Mouse (Mus musculus) heart, embryonic 11.5 days (tissue): ENCODE data around the gene Prcp. TPM values are rescaled to one million over a fixed set of nuclear protein-coding genes. Genes with fewer than 3 reads are reported as not detected.

Experiments
- ATAC-seq: fragments of 200-750 bp; cut with Nextera tagmentation; replicated peaks from 2 replicates; pipeline ENCODE4 v1.8.0; 2017; ENCODE audit warnings: moderate library complexity; ENCODE audit not compliant: insufficient number of reproducible peaks, low FRiP score, low TSS enrichment
- H3K27ac ChIP-seq: fragments of 300-500 bp; sonication (generic); 2 replicates; pipeline ENCODE4 v1.5.1; 2014; ENCODE audit warnings: mild to moderate bottlenecking, low read depth, low read length
- H3K27me3 ChIP-seq: fragments of 300-500 bp; sonication (generic); 2 replicates; pipeline ENCODE4 v1.6.1; 2014; ENCODE audit warnings: mild to moderate bottlenecking, low read length, mixed read lengths; ENCODE audit not compliant: control insufficient read depth, insufficient read depth
- H3K36me3 ChIP-seq: fragments of 300-500 bp; sonication (generic); 2 replicates; pipeline ENCODE4 v1.6.1; 2014; ENCODE audit warnings: mild to moderate bottlenecking, low read length, moderate library complexity, mixed read lengths; ENCODE audit not compliant: control insufficient read depth, insufficient read depth
- H3K4me1 ChIP-seq: fragments of 300-500 bp; sonication (generic); 2 replicates; pipeline ENCODE4 v1.6.1; 2014; ENCODE audit warnings: low read length; ENCODE audit not compliant: control insufficient read depth, insufficient read depth
- H3K4me2 ChIP-seq: fragments of 300-500 bp; sonication (generic); 2 replicates; pipeline ENCODE4 v1.6.1; 2014; ENCODE audit warnings: mild to moderate bottlenecking, moderate library complexity
- H3K4me3 ChIP-seq: fragments of 300-500 bp; sonication (generic); 2 replicates; pipeline ENCODE4 v1.5.1; 2014; ENCODE audit warnings: low read depth, low read length
- H3K9ac ChIP-seq: fragments of 300-500 bp; sonication (generic); 2 replicates; pipeline ENCODE4 v1.6.1; 2014; ENCODE audit warnings: mild to moderate bottlenecking, low read depth, low read length, moderate library complexity
- H3K9me3 ChIP-seq: fragments of 300-500 bp; sonication (generic); replicated peaks from 2 replicates; pipeline ENCODE4 v1.6.1; 2016; ENCODE audit warnings: low read length; ENCODE audit not compliant: control insufficient read depth
- WGBS: fragments of 180-500 bp; shearing (Covaris S2); extraction: QIAGEN DNeasy Blood & Tissue Kit; methylation state at CpG from one replicate; pipeline ENCODE4 v1.1.7; 2014; ENCODE audit not compliant: insufficient replicate concordance; 5-methylcytosine and 5-hydroxymethylcytosine counted together
- polyA plus RNA-seq: library from polyadenylated mRNA; unstranded; fragments of >200 nt; fragmentation: Nextera tagmentation; extraction: Ambion mirVana; gene quantifications from 2 replicates; pipeline ENCODE4 v1.2.1, GENCODE M21; 2014

The Prcp gene
- 17.5 and 18.2 TPM in 2 replicates for polyA plus RNA-seq

GRCm38 (mm10) chr7:92874116-92874675 is at the start of gene Prcp, which contains the start of gene Ddias:
Gene Prcp, plus strand, starts transcription at chr7:92874470.
Gene Ddias, minus strand, starts transcription at chr7:92874247.
- Histone ChIP-seq H3K4me1 (peaks cover 4% of the 10 kb centered on the region; the same call in 1 of the 2 replicates), H3K27me3 (no peaks in the 10 kb centered on the region), H3K9ac (peak within 1 kb of the TSS; percentile 91), H3K27ac (peak within 1 kb of the TSS; percentile 98), H3K9me3 (no peaks in the 10 kb centered on the region), H3K4me2 (peak within 1 kb of the TSS; percentile 77), H3K4me3 (peak within 1 kb of the TSS; percentile 60), H3K36me3 (no peaks in the 10 kb centered on the region)
- WGBS, result under 1% methylated on average over 49 of the region's 53 CpGs
- ATAC-seq, result peak; percentile 86

GRCm38 (mm10) chr7:92826248-92826647 is 48.0 kb upstream of the Prcp start:
- 85% methylated on average over 3 of the region's 3 CpGs for WGBS
- Histone ChIP-seq H3K36me3 (no peaks in the 10 kb centered on the region), H3K27me3 (no peaks in the 10 kb centered on the region), H3K4me1 (no peaks in the 10 kb centered on the region), H3K9ac (no peak overlapping the region), H3K9me3 (no peaks in the 10 kb centered on the region), H3K4me3 (no peak overlapping the region), H3K4me2 (no peak overlapping the region), H3K27ac (no peak overlapping the region)
- no peak for ATAC-seq

DNA sequence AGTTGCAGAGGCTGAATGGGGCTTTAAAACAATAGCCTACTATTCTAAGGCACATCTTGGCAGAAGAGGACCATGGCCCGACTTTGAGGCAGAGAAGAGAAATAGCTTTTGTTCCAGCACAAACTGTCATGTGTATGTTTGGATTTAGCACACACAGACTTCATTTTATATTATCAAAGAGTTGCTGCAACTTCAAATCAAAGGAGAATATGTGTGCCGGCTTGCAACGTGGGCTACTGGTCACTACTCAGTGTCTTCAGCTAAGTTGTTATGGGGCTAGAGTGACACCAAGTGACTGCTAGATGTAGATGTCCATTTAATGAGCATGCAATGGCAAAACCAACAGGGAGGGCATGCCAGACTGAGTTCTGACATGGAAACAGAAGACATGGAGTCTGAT is 46.3 kb upstream of the Prcp start:
- no peak overlapping the region for H3K4me2 ChIP-seq
- H3K36me3 ChIP-seq, result no peaks in the 10 kb centered on the region
- 57% methylated on average over 3 of the region's 3 CpGs for WGBS
- H3K9me3 ChIP-seq, result no peaks in the 10 kb centered on the region
- ATAC-seq, result no peak
- no peak overlapping the region for H3K9ac ChIP-seq
- no peak overlapping the region for H3K27ac ChIP-seq
- H3K4me3 ChIP-seq, result no peak overlapping the region
- no peaks in the 10 kb centered on the region for H3K4me1 ChIP-seq
- H3K27me3 ChIP-seq, result no peaks in the 10 kb centered on the region

DNA sequence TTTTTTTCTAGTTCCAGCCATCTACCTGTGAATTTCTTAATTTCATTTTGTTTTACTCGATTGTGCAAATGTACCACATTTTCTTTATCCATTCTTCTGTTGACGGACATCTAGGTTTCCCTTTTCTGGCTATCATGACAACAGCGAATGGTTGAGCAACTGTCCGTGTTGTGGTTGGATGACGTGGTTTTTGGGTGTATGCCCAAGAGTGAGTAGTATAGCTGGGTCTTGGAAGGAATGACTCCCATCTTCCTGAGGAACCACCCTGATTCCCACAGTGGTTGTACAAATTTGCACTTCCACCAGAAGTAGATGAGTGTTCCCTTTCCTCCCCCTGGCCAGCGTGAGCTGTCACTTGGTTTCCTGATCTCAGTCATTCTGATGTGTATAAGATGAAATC is 41.9 kb upstream of the Prcp start:
- no peak overlapping the region for H3K27ac ChIP-seq
- 79% methylated on average over 6 of the region's 6 CpGs for WGBS
- H3K4me1 ChIP-seq, result no peaks in the 10 kb centered on the region
- no peaks in the 10 kb centered on the region for H3K36me3 ChIP-seq
- no peak overlapping the region for H3K4me2 ChIP-seq
- H3K9me3 ChIP-seq, result no peaks in the 10 kb centered on the region
- H3K27me3 ChIP-seq, result no peaks in the 10 kb centered on the region
- H3K4me3 ChIP-seq, result no peak overlapping the region
- no peak for ATAC-seq
- no peak overlapping the region for H3K9ac ChIP-seq

DNA sequence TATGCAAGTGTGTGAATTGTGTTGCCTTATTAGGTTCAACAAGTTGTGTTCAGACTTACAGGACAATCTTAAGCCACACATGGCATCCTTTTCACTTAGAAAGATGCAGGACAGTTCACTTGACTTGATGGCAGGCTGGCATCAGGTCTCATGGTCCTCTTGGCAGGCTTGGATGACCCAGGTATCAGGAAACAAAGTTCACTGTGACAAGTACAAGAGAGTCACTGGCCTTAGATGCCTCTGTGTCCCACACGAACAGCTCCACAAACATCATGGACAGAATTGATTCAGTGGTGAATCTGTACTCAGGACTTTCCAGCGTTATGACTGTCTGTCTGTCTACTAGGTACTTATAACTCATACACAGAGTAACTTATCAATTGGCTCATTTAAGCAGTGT is 39.9 kb upstream of the Prcp start:
- WGBS, result 82% methylated on average over 2 of the region's 2 CpGs
- Histone ChIP-seq H3K4me2 (no peak overlapping the region), H3K4me1 (no peaks in the 10 kb centered on the region), H3K4me3 (no peak overlapping the region), H3K9me3 (no peaks in the 10 kb centered on the region), H3K27ac (no peak overlapping the region), H3K36me3 (no peaks in the 10 kb centered on the region), H3K9ac (no peak overlapping the region), H3K27me3 (no peaks in the 10 kb centered on the region)
- ATAC-seq, result no peak

GRCm38 (mm10) chr7:92836447-92836846 is 37.8 kb upstream of the Prcp start:
- H3K9ac ChIP-seq, result no peak overlapping the region
- no peak overlapping the region for H3K4me3 ChIP-seq
- 75% methylated on average over 3 of the region's 3 CpGs for WGBS
- no peaks in the 10 kb centered on the region for H3K36me3 ChIP-seq
- no peak for ATAC-seq
- H3K4me2 ChIP-seq, result no peak overlapping the region
- H3K27me3 ChIP-seq, result no peaks in the 10 kb centered on the region
- no peak overlapping the region for H3K27ac ChIP-seq
- H3K4me1 ChIP-seq, result no peaks in the 10 kb centered on the region
- H3K9me3 ChIP-seq, result no peaks in the 10 kb centered on the region

- H3K36me3 ChIP-seq, result no peaks in the 10 kb centered on the region
- WGBS, result 78% methylated on average over 11 of the region's 11 CpGs
- no peak for ATAC-seq
- H3K27me3 ChIP-seq, result no peaks in the 10 kb centered on the region
- no peak overlapping the region for H3K4me3 ChIP-seq
- no peaks in the 10 kb centered on the region for H3K4me1 ChIP-seq
- no peak overlapping the region for H3K9ac ChIP-seq
- H3K4me2 ChIP-seq, result no peak overlapping the region
- H3K27ac ChIP-seq, result no peak overlapping the region
- H3K9me3 ChIP-seq, result no peaks in the 10 kb centered on the region
These were observed 37.0 kb upstream of the Prcp start for GRCm38 (mm10) chr7:92837226-92837625.

GRCm38 (mm10) chr7:92837907-92838306 is 36.4 kb upstream of the Prcp start:
- WGBS, result 66% methylated on average over 3 of the region's 3 CpGs
- ATAC-seq, result no peak
- no peaks in the 10 kb centered on the region for H3K27me3 ChIP-seq
- H3K9ac ChIP-seq, result no peak overlapping the region
- H3K4me1 ChIP-seq, result no peaks in the 10 kb centered on the region
- H3K27ac ChIP-seq, result no peak overlapping the region
- no peaks in the 10 kb centered on the region for H3K9me3 ChIP-seq
- H3K4me3 ChIP-seq, result no peak overlapping the region
- no peaks in the 10 kb centered on the region for H3K36me3 ChIP-seq
- H3K4me2 ChIP-seq, result no peak overlapping the region

DNA sequence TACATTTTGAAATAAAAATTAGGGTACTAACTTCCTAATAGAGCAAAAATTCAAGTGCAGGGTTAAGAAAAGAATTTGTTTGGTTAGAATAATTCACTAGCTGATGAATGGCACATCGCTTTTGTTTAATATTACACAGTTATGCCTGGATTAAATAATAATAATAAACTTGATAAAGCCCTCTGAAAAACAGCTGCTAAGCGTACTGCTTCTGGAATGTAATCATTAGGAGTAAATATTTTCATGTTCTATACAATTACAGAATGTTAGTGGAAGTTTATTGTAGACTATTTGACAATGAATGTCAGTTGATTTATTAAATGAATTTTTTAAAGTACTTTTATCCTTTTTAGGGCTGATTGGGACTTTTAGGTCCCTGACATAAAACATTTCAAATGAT is 32.0 kb upstream of the Prcp start:
- no peak overlapping the region for H3K4me2 ChIP-seq
- no peak for ATAC-seq
- no peak overlapping the region for H3K27ac ChIP-seq
- no peaks in the 10 kb centered on the region for H3K36me3 ChIP-seq
- no peaks in the 10 kb centered on the region for H3K9me3 ChIP-seq
- no peak overlapping the region for H3K4me3 ChIP-seq
- WGBS, result 71% methylated on average over 2 of the region's 2 CpGs
- H3K4me1 ChIP-seq, result no peaks in the 10 kb centered on the region
- no peak overlapping the region for H3K9ac ChIP-seq
- H3K27me3 ChIP-seq, result no peaks in the 10 kb centered on the region
